Mouse (Mus musculus) heart, embryonic 14.5 days (tissue): Measurements from ENCODE around the gene Pik3cd. TPM values are rescaled to one million over a fixed set of nuclear protein-coding genes. Genes with fewer than 3 reads are reported as not detected.
A peak's percentile ranks its signal among the peaks of the same experiment; 100 is the strongest.

Source experiments
- ATAC-seq: fragments of 200-750 bp; cut with Nextera tagmentation; 2 replicates; pipeline ENCODE4 v1.8.0; 2017; ENCODE audit warnings: low read depth, moderate TSS enrichment; ENCODE audit not compliant: insufficient number of reproducible peaks, insufficient read depth, low FRiP score
- H3K27ac ChIP-seq, 2 experiments: fragments of 200-500 bp in 1 of 2; fragments of 300-500 bp in 1 of 2; sonication (generic) in 1 of 2; replicated peaks in 1 of 2; 2 replicates each; pipeline ENCODE4 v1.5.1; 2012 to 2014; ENCODE audit warnings: low read depth in 2 of 2, low read length in 2 of 2, control low read depth in 1 of 2, mild to moderate bottlenecking in 1 of 2, mixed read lengths in 1 of 2; ENCODE audit not compliant: control insufficient read depth in 1 of 2, insufficient read depth in 1 of 2
- H3K27me3 ChIP-seq: fragments of 300-500 bp; sonication (generic); 2 replicates; pipeline ENCODE4 v1.6.1; 2014; ENCODE audit warnings: mild to moderate bottlenecking, low read length, control low read depth; ENCODE audit not compliant: control insufficient read depth, insufficient read depth
- H3K36me3 ChIP-seq: fragments of 300-500 bp; sonication (generic); 2 replicates; pipeline ENCODE4 v1.6.1; 2014; ENCODE audit warnings: mild to moderate bottlenecking, control low read depth, low read length, mixed read lengths; ENCODE audit not compliant: control insufficient read depth, insufficient read depth
- H3K4me1 ChIP-seq, 2 experiments: fragments of 200-500 bp in 1 of 2; fragments of 300-500 bp in 1 of 2; sonication (generic) in 1 of 2; 2 replicates each; pipeline ENCODE4 v1.6.1; 2012 to 2014; ENCODE audit warnings: low read length in 2 of 2, control low read depth in 1 of 2, mixed read lengths in 1 of 2; ENCODE audit not compliant: control insufficient read depth in 2 of 2, insufficient read depth in 2 of 2
- H3K4me2 ChIP-seq: fragments of 300-500 bp; sonication (generic); 2 replicates; pipeline ENCODE4 v1.6.1; 2014; ENCODE audit warnings: mild to moderate bottlenecking, low read length
- H3K4me3 ChIP-seq, 2 experiments: fragments of 200-500 bp in 1 of 2; fragments of 300-500 bp in 1 of 2; sonication (generic) in 1 of 2; 2 replicates each; pipeline ENCODE4 v1.5.1; 2012 to 2014; ENCODE audit warnings: low read length in 2 of 2, mild to moderate bottlenecking in 2 of 2, control low read depth in 1 of 2, low read depth in 1 of 2, moderate library complexity in 1 of 2; ENCODE audit not compliant: control insufficient read depth in 1 of 2, insufficient read depth in 1 of 2
- H3K9ac ChIP-seq: fragments of 300-500 bp; sonication (generic); 2 replicates; pipeline ENCODE4 v1.6.1; 2014; ENCODE audit warnings: mild to moderate bottlenecking, low read length
- H3K9me3 ChIP-seq: fragments of 300-500 bp; sonication (generic); 2 replicates; pipeline ENCODE4 v1.6.1; 2016; ENCODE audit warnings: low read length, control low read depth; ENCODE audit not compliant: control insufficient read depth
- WGBS: fragments of 180-500 bp; shearing (Covaris S2); extraction: QIAGEN DNeasy Blood & Tissue Kit; methylation state at CpG from one replicate; pipeline ENCODE4 v1.1.7; 2014; 5-methylcytosine and 5-hydroxymethylcytosine counted together
- polyA plus RNA-seq: library from polyadenylated mRNA; unstranded; fragments of >200 nt; fragmentation: Nextera tagmentation; extraction: Ambion mirVana; gene quantifications from 2 replicates; pipeline ENCODE4 v1.2.1, GENCODE M21; 2014

The Pik3cd gene
- polyA plus RNA-seq, 1 experiment from 2014 or later: 3.1 TPM

DNA sequence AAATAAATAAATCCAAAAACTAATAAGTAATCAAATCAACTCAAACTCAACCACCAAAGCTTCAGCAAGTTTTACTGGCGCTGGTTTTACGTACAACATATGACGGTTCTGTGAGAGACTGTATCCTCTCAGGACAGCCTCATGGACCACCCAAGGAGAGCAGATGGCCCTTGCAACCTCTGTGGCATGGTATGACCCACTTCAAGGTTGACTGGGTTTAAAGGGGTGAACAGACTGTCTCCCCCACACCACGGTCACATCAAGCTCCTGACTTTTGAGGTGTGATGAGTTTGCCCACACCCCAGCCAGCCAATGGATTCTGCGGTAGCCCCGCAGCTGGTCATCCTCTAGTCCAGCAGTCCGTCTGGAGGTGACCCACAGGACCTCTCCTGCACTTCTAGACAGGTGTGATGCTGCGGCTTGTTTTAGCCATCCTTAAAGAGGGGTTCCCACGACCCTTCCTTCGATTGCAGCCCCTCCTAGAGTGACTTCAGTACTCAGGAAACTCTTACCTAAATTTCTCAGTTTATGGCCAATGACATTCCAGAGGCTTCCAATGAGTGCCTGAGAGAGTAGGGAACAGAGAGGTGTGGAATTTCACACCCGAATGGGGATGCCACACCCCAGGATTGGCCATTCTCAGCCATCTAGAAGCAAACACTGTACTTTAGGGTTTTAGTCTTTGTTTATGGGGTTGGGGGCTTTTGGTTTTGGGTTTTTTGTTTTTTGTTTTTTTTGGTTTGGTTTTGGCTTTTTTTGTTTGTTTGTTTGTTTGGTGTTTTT is 17.3 kb downstream of the Pik3cd start:
- H3K4me1 ChIP-seq: no peaks in the 10 kb centered on the region; a peak in 1 of 4 replicates
- no peak for ATAC-seq
- 79% methylated on average over 11 of the region's 11 CpGs for WGBS
- no peaks in the 10 kb centered on the region for H3K27me3 ChIP-seq
- no peak overlapping the region for H3K4me2 ChIP-seq
- no peaks in the 10 kb centered on the region for H3K9me3 ChIP-seq
- H3K4me3 ChIP-seq: no peak overlapping the region
- H3K9ac ChIP-seq: no peak overlapping the region
- H3K27ac ChIP-seq: no peak overlapping the region
- no peaks in the 10 kb centered on the region for H3K36me3 ChIP-seq

DNA sequence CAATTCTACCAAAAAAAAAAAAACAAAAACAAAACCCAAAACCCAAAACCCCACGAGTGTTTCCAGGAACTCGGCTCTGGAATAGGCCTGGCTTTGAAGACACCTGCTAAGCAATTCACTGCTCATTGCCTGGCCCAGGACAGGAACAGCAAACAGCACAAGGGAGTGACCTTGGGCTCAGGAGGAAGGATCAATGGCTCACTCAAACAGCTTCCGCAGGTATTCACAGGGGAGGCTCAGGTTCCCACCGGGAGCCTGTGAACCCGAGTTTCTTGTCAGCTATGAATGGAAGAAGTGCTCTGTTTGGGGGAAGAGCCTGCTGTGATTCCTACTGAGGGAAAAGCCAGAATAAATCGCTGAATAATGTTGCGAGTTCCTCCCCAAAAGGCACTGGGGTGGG is 18.5 kb downstream of the Pik3cd start:
- no peak for ATAC-seq
- no peak overlapping the region for H3K9ac ChIP-seq
- no peaks in the 10 kb centered on the region for H3K9me3 ChIP-seq
- no peaks in the 10 kb centered on the region for H3K27me3 ChIP-seq
- no peak overlapping the region for H3K4me3 ChIP-seq
- H3K27ac ChIP-seq: no peak overlapping the region
- H3K4me2 ChIP-seq: no peak overlapping the region
- H3K4me1 ChIP-seq: no peaks in the 10 kb centered on the region
- WGBS: 18% methylated on average over 7 of the region's 7 CpGs
- H3K36me3 ChIP-seq: no peaks in the 10 kb centered on the region

DNA sequence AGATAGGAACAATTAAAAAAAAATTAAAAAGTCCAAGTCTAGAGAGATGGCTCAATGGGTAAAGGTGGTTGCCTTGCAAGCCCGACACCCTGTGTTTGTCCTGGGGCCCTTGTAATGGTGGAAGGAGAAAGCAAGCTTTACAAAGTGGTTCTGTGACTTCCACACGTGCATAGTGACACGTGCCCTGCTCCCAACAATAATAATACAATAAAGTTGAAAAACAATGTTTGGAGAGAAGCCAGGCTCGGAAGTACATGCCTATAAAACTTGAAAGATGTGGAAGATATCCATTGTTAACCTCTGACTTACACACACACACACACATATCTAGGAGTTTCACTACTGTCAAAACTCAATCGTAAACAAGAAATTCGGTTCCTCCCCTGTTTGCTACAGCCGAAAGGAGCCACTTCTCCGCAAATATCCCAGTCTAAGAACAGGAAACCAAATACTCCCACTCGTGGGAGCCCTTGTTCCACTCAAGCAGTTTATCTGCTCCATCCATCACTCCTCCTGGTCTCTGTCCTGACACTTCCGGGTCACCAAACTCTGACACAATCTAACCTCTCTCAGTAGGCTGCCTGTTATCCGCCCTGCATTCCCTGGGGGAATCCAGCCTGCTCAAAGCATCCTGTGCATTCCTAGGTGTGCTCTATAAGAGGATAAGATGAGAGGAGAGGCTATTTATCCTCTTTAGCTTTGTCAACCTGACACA is 23.2 kb downstream of the Pik3cd start:
- Histone ChIP-seq H3K9me3 (no peaks in the 10 kb centered on the region), H3K4me3 (no peak overlapping the region), H3K4me2 (no peak overlapping the region), H3K27me3 (peaks cover 12% of the 10 kb centered on the region), H3K4me1 (peaks cover 5 to 13% of the 10 kb centered on the region in 2 experiments; a peak in 3 of 4 replicates), H3K27ac (no peak overlapping the region), H3K36me3 (no peaks in the 10 kb centered on the region), H3K9ac (no peak overlapping the region)
- ATAC-seq: no peak
- 66% methylated on average over 11 of the region's 11 CpGs for WGBS

DNA sequence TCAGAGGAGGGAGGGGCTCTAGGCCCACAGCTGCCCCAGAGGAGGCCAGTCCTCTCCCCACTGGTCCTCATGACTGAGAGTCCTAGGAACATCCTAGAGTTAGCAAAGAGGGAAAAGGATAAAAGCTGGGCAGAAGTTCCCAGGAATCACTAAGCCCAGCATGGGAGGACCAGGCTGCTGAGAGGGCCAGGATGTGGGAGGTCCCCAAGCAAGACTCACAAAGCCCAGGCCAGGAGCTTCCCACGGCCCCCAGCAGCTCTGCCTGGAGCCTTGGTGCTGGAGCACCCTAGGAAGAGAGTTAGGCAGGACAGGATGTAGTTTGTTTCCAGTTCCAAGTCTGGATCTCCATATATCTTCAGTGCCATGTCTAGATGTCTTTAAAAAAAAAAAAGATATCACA is 24.4 kb downstream of the Pik3cd start:
- Histone ChIP-seq H3K4me3 (no peak overlapping the region), H3K4me1 (peaks cover 5 to 13% of the 10 kb centered on the region in 2 experiments; a peak in 3 of 4 replicates)
- 48% methylated on average over 1 of the region's 1 CpGs for WGBS

DNA sequence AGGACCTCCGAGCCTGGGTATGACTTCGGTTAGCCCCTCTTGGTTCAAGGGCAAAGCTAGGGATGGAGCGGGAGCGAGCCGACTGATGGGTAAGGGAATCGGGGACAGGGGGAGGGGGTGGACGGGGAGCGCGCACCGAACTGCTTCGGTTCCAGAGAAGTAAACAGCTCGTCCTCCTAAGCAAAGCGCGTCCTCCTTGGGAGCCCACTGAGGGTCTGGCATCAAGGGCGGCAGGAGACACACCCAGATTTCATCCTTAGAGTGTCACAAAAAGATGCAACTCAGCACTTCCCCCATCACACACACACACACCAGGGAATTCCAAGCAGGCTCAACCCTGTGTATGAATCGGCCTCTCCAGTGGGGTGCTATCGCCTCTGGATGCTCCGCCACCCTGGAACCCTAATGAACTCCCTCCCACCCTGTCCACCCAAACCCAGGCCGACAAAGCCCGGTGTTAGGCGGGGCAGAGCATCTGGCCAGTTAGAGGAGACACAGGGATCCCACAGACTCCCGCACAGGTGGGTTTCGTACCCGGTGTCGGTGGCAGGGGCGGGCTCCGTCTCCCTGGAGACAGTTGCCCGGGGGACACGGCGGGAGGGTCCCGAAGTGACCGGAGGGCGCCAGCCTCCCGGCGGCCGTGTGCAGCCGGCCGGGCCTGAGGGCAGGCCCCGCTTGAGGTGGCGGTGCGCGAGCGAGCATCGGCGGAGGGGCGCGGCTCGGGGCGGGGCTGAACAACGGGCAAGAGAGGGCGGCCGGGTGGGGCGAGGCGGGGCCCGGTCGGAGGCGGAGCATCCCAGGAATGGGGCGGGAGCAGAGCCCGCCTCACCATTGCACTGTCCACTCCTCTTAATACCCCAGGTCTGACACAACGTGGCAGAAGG is 26.8 kb downstream of the Pik3cd start:
- 0 out of 4 replicates have a peak overlapping the region, but pooled peaks of 1 of the 2 experiments have one; percentile 9 for H3K27ac ChIP-seq
- peaks cover 5 to 13% of the 10 kb centered on the region in 2 experiments; a peak in 3 of 4 replicates for H3K4me1 ChIP-seq
- 2% methylated on average over 60 of the region's 60 CpGs for WGBS
- H3K4me3 ChIP-seq: peak overlapping the region; percentile 58 to 67
- ATAC-seq: peak; percentile 88
- H3K9ac ChIP-seq: peak overlapping the region; percentile 72
- H3K4me2 ChIP-seq: peak overlapping the region; percentile 96
- H3K9me3 ChIP-seq: no peaks in the 10 kb centered on the region
- H3K36me3 ChIP-seq: no peaks in the 10 kb centered on the region
- H3K27me3 ChIP-seq: peaks cover 21% of the 10 kb centered on the region

More for the DNA sequence above, 24.4 kb downstream of the Pik3cd start:
- H3K36me3 ChIP-seq: no peaks in the 10 kb centered on the region
- H3K27ac ChIP-seq: no peak overlapping the region
- H3K9me3 ChIP-seq: no peaks in the 10 kb centered on the region
- H3K9ac ChIP-seq: no peak overlapping the region
- ATAC-seq: no peak
- peaks cover 21% of the 10 kb centered on the region for H3K27me3 ChIP-seq
- no peak overlapping the region for H3K4me2 ChIP-seq

- Histone ChIP-seq H3K4me1 (peaks cover 5 to 13% of the 10 kb centered on the region in 2 experiments; a peak in 3 of 4 replicates), H3K27me3 (peaks cover 21% of the 10 kb centered on the region), H3K9ac (no peak overlapping the region; the same call in 1 of the 2 replicates), H3K9me3 (no peaks in the 10 kb centered on the region), H3K4me2 (peak overlapping the region; percentile 96), H3K4me3 (peak overlapping the region; percentile 58 to 67), H3K27ac (no peak overlapping the region), H3K36me3 (no peaks in the 10 kb centered on the region)
- no peak for ATAC-seq
- WGBS: 14% methylated on average over 8 of the region's 8 CpGs
Observed at GRCm38 (mm10) chr4:149674814-149675377, 27.5 kb downstream of the Pik3cd start.

- no peaks in the 10 kb centered on the region for H3K9me3 ChIP-seq
- WGBS: 90% methylated on average over 5 of the region's 5 CpGs
Observed at GRCm38 (mm10) chr4:149672747-149673146, 29.6 kb downstream of the Pik3cd start.

More at GRCm38 (mm10) chr4:149672747-149673146, 29.6 kb downstream of the Pik3cd start:
- peaks cover 5 to 13% of the 10 kb centered on the region in 2 experiments; a peak in 3 of 4 replicates for H3K4me1 ChIP-seq
- H3K27ac ChIP-seq: no peak overlapping the region
- H3K36me3 ChIP-seq: no peaks in the 10 kb centered on the region
- H3K4me2 ChIP-seq: no peak overlapping the region
- peaks cover 21% of the 10 kb centered on the region for H3K27me3 ChIP-seq
- ATAC-seq: no peak
- H3K4me3 ChIP-seq: no peak overlapping the region
- no peak overlapping the region for H3K9ac ChIP-seq
